Mouse (Mus musculus) urinary bladder, adult 18-20 months (tissue): ENCODE results near the gene Poll.

Source experiments
- DNase-seq, 2 experiments: peaks; one replicate each; pipeline ENCODE4 v3.0.0; 2022; ENCODE audit warnings: low spot score in 2 of 2, mixed read lengths in 2 of 2

The Poll gene

DNA sequence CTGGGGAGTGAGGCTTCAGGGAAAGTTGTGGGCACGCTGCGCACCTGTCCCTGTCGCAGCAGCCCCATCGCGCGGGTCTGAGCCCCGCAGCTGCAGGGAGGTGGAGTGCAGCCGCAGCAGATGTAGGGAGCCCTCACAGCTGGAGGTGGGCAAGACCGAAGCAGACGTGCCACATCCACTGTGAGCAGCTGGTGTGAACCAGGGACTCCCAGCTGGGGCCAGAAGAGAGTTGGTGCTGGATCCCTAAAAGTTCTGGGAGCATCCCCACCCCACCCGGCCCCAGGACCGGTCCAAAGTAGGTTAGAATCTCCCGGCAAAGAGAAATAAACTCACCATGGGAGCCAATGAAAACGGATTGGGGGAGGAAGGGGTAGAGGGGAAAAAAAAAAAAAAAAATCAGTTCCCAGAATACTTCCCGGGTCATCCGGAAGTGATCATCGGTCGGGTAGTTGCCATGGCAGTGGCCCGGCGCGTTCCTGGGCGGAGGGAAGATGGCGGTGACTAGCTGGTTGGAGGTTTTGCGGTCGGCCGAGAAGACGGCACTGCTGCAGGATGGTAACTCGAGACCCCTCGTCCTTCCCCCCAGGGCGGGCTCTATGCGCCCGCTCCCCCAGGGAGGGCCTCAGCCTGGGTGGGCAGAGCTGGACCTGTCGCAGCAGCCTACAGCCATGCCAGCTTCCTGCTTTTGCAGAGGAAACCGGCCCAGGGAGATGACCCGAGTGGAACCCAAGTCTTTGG, at the start of gene Poll, which contains the start of gene Gm17018:
TSS of gene Poll (minus strand) at position 379 of the 738 bp plus-strand sequence.
TSS of gene Gm17018 (plus strand) at position 463 of the 738 bp plus-strand sequence.
- DNase-seq, result peak; percentile 81 to 83

DNA sequence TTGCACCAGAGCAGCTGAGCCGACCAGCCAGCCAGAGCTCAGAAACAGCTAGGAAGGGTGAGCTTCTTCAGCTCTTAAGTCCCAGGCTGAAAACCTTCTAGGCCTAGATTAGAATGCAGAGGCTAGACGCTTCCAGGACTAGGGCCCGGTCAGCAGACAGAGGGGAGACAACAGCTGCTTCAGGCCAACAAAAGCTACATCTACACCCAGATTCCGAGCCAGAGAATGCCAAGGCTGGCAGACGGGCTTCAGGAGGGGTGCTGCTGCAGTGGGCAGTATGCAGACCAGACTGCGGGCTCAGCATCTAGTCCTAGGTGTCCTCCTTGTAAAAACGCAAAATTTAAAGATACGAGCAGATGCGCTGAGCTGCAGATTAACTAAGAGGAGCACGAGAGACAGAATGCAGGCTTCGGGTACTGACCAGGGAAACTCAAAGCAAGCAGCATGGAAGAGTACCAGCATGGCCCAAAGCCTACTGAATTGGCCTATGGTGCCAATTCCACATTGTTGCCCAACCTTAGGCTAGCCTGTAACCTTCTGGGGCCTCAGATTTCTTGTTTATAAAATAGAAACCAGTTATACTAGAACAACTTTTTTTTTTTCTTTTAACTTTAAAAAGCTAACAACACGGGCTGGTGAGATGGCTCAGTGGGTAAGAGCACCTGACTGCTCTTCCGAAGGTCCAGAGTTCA, 48.5 kb upstream of the Poll start:
- DNase-seq, result no peak

DNA sequence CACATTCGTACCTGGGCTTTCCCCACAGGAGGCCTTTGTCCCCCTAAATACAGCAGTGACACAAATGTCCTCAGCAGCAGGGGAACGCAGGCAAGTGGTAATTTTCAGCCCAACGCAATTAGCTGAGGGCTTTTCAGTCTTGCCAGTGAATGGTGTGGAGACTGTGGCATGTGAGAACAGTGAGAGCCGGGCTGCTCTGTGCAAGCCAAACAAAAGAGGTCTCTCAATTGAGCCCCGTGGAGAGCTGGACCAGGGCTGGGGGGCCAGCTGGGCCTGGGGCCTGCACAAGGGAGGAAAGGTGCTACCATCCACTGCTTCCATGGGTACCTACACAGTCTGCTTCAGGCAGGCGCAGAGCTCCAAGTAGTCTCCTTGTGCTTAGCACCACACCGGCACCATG, 47.1 kb upstream of the Poll start:
- no peak for DNase-seq

DNA sequence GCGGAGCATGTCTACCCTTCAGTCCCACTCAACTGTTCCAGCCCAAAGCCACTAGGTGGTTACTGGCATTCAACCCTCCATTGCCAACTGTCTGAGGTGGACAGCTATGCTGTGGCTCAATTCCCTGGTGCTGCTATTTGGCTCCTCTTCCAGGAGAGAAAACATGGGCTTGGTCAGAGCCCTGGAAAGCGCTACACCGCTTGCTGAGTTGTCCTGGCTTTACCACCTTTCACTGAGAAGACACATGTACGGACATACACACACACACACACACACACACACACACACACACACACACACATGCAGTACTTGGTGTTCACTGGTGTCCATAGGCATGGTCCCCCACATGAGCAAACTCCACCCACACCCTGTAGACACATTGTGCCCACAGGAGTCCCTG, 46.4 kb upstream of the Poll start:
- no peak for DNase-seq

DNA sequence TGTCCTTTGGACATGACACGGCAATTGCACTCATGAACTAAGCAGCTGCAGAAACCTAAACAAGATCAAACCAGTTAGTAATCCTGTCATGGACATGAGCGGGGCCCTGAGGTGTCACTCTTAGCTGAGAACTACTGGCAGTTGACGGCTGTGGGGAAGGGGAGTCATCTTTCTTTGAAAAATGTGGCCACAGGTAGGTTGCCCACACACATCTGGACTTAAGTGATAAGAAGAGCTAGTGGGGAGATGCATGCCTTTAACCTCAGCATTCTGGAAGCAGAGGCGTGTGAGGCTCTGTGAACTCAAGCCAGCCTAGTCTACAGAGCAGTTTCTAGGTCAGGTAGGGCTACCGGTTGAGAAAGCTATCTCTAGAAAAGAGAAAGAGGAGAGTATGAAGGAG, 42.3 kb upstream of the Poll start:
- no peak for DNase-seq

DNA sequence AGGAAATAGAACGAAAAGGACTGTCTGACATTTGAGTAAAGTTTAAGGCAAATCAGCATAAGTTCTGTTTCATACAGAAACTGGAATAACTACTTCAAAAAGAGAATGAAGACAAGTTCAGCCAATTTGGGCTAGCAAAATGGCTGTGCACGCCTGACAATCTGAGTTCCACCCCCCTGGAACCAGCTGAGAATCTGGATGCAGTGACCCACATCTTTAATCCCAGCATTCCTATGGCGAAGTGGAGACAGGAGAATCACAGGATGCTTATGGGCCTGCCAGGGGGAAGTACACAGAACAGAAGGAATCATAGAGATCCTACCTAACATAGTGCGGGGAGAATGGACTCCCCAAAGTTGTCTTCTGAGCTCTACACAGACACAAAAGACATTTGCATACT, 36.8 kb upstream of the Poll start:
- DNase-seq, result no peak

DNA sequence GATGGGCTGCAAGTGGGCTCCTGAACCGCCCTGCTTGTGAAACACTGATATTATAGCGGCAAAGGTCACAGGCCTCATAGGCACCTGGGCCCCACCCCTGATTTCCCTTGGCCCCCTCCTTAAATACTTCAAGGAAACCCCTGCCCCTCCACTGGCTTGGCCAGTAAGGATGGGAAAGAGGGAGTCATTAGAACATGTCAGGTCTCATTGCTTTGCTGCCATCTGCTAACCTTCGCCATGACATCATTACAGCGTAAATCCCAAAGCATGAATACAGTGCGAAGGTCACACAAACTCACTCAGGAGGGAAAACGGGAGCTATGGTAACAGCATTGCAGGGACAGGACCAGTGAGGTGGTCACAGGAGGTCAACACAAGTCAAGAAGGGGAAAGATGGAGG, 36.1 kb upstream of the Poll start:
- no peak for DNase-seq

DNA sequence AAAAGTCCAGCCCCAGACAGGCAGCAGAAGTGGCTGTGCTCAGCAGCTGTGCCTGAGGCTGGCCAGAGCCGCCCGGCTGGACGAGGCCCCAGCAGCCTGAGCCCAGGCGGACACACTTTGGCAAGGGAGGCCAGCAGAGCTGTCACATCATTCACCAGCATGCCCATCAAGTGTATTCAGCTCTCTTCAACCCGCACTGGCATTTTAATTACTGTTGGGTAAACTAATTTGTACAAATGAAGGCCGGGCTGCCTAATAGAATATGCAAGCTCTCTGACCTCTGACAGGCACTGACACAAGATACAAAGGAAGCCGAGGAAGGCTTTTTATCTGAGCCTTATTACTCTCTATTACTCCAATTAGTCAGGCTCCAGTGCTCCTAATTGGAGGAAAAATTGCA, 35.7 kb upstream of the Poll start:
- no peak for DNase-seq

DNA sequence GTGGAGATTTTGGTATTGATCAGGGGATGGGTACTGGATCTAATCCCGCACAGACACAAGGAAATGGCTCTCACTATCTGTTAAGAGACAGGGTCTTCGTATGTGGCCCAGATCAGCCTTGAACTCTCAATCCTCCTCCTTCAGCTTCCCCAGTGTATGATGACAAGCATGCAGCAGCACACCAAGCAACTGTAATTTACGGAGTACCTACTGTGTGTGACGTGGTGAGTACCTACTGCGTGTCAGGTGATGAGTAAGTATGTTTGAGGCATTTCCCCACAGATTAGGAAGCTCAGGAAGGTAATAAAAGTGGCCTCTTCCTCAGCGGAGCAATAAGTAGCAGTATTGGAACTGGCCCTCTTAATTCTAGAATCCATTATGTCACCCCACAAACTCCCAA, 35.1 kb upstream of the Poll start:
- no peak for DNase-seq

DNA sequence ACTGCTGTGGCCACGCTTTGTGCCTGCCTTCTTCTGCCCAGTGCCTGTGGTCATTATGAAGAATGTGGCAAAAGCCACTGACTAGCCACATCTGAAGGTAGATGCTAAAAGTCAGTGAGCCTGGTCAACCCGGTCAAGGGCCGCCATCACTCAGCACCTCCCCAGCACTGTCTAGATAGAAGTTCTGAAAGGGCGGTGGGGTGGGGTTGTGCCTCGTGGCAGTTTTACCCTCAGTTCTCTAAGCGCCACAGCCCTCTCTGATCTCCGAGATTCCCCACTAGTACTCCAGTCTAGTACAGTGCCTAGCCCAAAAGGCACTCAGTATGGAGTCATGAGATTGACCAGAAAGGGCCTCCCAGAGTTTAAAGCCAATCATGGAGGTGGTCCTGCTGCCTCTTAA, 33.7 kb upstream of the Poll start:
- no peak for DNase-seq

DNA sequence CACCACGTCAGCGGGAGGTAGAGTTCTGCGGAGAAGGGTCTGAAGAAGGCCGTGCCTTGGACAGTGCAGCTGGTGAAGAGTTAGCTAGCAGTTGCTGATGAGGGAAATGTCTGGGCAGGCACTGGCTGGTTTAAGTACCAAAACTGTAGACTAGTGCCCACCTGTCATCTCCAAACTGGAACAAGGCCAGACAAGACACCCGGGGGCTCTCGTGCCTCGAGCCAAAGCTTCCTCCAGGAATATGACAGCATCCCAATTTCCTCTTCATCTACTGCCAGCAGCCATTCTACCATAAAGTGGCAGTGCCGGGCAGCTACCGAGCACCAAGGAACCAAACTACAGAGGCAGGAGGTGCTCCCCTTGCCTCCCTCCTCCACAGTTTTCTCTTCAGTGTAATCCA, 32.6 kb upstream of the Poll start:
- no peak for DNase-seq

DNA sequence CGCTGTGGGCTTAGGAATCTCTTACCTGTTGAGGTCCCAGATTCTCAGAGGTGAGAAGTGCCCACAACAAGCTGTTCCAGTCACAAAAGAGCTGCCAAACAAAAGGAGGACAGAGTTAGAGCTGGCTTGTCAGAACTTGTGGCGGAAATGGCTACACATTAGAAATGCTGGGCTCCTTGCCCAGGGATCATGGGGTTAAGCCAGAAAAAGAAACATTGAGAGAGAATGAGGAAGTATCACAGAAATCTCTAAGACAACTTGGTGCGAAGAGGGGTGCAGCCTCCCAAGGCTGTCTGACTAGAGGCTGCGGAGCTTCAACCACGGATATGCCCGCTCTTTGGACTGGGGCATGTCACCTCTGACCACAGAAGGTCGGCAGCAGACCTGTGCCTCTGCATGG, 31.4 kb upstream of the Poll start:
- DNase-seq, result peak; percentile 52 to 72

DNA sequence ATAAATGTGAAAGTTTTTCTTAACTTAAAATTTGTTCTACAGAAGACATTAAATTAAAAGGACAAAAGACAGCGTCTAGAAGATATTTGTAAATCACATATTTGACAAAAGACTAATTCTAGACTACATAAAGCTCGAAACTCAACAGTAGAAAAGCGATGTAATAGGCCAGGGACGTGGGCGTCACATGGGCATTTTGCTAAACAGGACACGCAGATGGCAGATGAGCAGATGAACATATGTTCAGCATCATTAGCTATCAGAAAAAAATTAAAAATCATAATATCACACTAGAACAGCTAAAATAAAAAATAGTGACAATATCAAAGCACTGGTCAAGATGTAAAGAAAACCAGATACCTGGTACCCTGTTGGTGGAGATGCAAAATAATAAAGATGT, 29.4 kb upstream of the Poll start:
- DNase-seq, result no peak

DNA sequence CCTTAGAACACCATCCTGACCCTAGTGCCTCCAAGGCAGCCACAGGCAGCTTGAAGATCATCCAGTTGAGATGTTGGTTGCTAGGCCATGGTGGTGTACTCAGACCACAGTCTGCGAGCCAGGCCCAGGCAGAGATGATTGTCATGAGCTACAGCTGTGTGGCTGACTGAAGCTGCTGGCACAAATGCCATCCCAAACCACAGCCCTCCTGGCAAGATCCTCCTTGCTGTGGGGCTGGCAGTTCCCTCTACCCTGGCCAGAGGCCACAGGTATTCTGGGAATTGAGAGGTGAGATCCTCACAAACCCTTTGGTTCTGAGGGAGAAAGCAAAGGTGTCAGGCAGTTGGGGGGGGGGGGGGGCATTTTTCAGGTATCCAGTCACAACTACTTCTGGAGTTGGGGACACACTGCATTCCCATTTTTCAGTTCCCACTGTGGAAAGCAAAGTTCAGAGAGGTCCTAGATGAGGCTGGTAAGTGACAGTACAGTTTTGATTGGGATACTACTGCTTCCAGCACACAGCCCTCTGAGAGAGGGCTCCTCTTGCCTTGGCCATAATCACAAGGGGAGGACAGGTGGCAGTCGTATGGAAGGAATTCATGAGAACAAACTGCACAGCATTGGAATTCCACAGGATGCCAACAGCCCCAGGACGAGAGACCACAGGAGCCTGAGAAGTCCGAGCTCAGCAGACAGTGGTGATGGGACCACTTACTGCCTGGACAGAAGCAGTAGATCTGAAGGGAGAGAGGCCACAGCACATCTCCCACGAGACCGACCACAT, 27.4 kb upstream of the Poll start:
- no peak for DNase-seq

DNA sequence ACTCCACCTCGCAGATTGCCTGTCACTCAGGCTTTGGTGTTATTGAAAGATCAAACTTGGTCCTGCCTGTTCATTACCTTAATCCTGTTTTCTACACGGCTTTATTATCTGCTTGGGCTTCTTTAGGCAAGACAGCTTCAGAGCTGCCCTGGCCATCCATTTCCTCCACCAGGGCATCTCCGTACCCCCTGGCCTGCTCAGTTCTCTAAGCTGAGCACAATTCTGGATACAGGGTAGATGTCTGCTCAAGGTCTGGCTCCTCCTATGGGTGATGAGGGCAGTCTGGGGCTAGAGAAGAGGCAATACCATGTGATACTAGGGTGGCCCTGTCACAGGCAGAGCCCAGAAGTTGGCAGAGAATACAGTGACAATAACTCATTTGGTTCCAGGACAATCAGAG, 26.5 kb upstream of the Poll start:
- DNase-seq, result no peak

DNA sequence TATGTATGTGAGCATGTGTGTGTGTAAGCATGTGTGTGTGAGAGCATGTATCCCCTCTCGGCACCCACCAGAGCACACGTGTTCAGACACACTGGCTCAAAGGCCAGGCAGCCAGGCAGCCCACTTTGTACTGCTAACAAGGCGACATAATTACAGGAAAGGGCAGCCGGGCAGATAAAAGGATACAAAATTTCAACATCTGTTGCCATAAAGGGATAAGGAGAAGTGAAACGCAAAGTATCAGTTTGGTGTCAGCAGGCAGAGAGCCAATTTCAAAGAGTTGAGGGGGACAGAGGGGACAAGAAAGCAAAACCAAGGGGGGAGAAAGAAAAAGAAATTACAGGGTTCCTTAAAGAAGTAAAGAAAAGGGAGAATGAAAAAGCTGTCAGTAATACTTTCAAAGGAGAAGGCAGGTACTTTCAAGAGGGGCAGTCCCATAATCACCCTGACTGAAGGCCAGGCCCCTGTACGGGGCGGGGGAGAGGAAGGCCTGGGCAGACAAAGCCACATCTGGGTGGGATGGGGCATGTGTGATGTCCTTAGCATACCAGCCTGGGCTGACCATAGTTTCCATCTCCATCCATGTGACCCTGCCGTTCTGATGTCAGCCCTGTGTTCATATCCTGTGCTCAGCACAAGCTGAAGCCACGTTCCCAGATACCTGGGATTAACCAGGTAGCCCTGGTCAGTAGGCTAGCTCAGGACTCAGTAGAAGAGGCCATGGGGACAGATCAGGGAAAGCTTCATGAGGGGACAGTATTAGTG, 24.7 kb upstream of the Poll start:
- no peak for DNase-seq

DNA sequence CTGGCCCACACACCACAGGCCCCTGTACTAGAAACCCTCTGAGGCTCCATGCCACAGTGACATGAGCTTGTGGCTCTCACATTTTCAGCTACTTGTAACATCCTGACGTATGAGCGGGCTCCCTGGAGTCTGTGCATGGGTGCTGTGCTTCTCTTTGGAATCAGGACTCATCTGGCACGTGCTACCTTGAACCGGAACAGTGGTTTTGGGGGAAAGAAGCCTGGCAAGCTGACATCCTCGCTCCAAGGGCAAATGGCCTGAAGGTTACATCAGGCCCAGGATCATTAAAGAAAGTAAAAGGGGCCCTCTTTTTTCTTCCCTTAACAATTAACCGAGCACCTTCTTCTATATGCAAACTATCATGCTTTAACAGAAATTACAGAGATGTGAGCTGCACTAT, 22.8 kb upstream of the Poll start:
- DNase-seq, result no peak

DNA sequence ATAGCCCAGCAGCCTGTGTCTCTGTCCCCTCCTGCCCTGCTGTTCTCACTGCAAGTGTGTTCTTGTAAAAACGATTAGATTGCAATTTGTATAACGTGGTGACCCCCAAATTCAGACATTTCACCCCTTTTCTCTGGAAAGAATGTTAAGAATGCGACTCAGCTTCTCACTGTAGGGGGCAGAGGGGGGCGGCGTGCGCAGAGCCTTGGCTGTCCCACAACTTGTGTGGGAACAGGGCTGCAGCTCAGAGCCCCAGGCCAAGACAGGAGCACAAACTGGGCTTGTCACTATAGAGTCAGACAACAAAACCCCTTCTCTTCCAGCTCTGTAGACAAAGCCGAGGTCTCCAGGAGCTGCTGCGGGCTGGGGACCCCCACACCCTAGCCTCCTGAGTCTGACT, 21.8 kb upstream of the Poll start:
- no peak for DNase-seq

DNA sequence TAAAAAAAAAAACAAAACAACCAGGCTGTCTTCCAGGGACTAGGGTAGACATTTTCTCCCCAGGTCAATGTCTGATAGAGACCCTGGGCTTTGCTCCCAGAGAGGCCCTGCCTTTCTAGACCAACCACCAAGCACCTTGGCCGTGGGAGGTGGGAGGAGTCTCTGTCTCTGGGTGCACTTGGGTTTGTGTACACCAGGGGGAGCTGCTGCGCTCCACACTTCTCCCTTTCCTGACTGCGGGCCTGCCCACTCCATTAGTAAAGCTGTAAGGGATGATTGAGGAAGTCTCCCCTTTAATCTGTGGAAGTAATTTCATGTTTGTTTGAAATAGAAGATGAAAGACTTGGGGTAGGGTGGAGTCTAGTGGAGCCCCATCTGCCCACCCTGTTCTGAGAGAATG, 20.9 kb upstream of the Poll start:
- DNase-seq, result peak; percentile 26 to 30

DNA sequence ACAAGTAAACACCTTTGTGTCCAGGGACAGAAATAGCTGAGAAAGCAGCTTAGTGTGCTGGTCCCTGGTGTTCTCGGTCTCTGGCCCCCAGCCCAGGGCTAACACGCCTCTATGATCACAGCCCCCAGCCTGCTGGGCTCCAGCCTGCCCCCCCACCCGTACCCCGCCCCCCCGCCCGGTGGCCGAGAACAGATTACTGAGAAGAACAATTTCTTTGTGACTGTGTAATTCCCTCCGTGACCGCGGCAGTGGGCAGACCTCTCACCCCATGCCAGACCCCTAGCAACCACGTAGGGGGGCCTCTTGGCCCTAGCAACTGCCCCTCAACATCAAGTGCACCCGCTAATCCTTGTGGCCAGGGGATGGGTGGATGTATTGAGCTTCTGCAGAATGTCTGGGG, 19.9 kb upstream of the Poll start:
- no peak for DNase-seq

DNA sequence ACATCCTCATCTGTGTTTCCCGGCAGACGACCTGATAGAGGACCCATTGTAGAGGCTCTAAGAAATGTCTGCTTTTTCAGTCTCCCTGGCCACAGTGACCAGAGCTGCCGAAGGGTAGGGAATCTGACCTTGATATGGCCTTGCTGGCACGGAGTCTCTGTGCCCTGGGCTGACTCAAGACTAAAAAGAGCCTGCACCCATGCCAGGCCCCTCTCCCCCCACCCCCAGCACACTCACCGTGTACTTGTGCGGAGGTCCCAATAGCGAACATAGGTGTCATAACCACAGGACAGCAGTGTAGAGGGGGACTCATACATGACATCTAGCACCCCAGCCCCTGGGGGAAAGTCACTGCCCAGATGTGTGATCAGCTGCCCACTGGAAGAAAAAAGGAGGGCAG, 19.1 kb upstream of the Poll start:
- DNase-seq, result no peak

DNA sequence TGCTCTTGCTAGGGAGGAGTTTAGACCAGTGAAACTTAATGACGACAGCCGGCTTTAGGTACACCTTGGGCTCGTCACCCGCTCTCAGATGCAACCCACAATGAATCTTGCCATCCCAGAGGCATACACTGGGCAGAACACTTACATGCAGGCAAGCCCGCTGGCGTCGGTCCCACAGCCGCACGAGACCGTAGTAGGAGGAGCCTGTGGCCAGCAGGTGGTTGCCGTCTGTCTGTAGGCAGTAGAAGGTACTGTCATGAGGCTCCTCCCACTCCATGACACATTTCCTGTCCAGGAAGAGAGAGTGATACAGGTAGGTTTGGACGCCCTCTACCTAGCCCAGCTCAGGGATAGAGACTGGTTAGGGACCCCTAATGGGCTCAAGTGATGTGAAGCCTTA, 18.6 kb upstream of the Poll start:
- DNase-seq, result no peak
